In the genomic region with DNA sequence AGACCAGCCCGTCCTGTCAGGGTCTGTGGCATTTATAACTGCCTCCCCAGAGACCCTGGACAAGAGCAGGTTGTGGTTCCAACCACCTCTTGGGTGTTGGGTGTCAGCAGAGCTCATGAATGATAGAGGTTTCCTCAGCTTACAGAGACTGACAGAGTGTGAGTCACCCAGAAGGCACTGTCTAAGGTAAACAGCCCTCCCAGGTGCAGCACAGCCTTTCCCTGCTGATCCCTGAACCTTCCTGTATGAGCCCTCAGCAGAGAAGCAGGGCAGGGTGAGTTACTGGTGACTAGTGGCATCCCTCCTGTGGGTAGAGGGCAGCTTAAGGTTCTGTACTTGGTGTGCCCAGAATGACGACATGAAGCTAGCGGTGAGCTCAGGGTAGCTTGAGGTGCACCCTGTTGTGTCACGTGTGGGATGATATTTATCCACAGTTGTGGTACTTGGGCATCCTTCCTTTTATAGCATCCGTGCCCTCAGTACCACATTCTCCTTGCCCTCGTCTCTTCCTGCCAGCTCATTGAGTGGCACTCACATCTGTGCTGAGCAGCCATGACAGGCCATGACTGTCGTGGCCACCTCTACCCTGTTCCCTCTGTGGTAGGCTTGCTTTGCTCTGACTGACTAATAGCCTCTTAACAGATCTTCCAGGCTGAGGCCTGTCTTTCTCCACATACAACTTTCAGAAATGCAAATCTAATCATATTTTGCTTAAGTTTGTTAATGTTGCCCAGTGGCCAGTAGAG, we compare ENCODE assay signal across 29 mouse cellular contexts. TPM values are rescaled to one million over a fixed set of nuclear protein-coding genes. Genes with fewer than 3 reads are reported as not detected.
A peak's percentile ranks its signal among the peaks of the same experiment; 100 is the strongest.
DNase-seq lines count a peak whose midpoint lies in the region; ATAC-seq and TF ChIP-seq lines count a peak whose summit lies in the region.
"Had no signal": no experiment of that assay in that cellular context is flagged by ENCODE, and none has a peak within 500 bp of the region (broad histone marks: within the 10 kb centered on the region; RNA-seq: fewer than 3 reads in every experiment).

No protein-coding gene starts in this region.

- no peak overlapping the region for H3K9ac ChIP-seq in liver, embryonic 13.5 days
- no peak overlapping the region for H3K9ac ChIP-seq in liver, embryonic 12.5 days
- no peak overlapping the region for H3K9ac ChIP-seq in intestine, postnatal 0 days (ENCODE audit: low read depth, low read length)
- H3K9ac ChIP-seq: heart, embryonic 15.5 days; hindbrain, embryonic 14.5 days; limb, embryonic 12.5 days; liver, embryonic 15.5 days; midbrain, embryonic 12.5 days had no signal

- no peaks in the 10 kb centered on the region for H3K36me3 ChIP-seq in liver, embryonic 13.5 days
- H3K36me3 ChIP-seq in liver, embryonic 12.5 days = peaks cover 8% of the 10 kb centered on the region; the same call in 1 of the 2 replicates
- no peaks in the 10 kb centered on the region for H3K36me3 ChIP-seq in intestine, postnatal 0 days (ENCODE audit: control insufficient read depth, insufficient read depth)
- H3K36me3 ChIP-seq in small intestine, adult 2 months (ENCODE audit: control insufficient read depth, insufficient read depth, low read length) = no peaks in the 10 kb centered on the region
- H3K36me3 ChIP-seq: heart, embryonic 15.5 days; liver, embryonic 15.5 days; midbrain, embryonic 12.5 days had no signal

- peaks cover 62% of the 10 kb centered on the region for H3K4me1 ChIP-seq in liver, embryonic 13.5 days (replicated peaks)
- H3K4me1 ChIP-seq in liver, embryonic 12.5 days = peaks cover 34% of the 10 kb centered on the region
- peaks cover 18% of the 10 kb centered on the region for H3K4me1 ChIP-seq in intestine, postnatal 0 days (replicated peaks; ENCODE audit: control insufficient read depth, insufficient read depth, low read length)
- H3K4me1 ChIP-seq in small intestine, adult 2 months (ENCODE audit: control insufficient read depth, insufficient read depth, insufficient read length, low read length) = peaks cover 39% of the 10 kb centered on the region

- H3K27me3 ChIP-seq in liver, embryonic 13.5 days = no peaks in the 10 kb centered on the region
- H3K27me3 ChIP-seq in liver, embryonic 12.5 days (replicated peaks) = no peaks in the 10 kb centered on the region
- no peaks in the 10 kb centered on the region for H3K27me3 ChIP-seq in intestine, postnatal 0 days (replicated peaks; ENCODE audit: control insufficient read depth, insufficient read depth, low read length)
- H3K27me3 ChIP-seq in small intestine, adult 2 months (ENCODE audit: control insufficient read depth, insufficient read depth, low read length) = no peaks in the 10 kb centered on the region
- H3K27me3 ChIP-seq: heart, embryonic 15.5 days; limb, embryonic 12.5 days; liver, embryonic 15.5 days; midbrain, embryonic 12.5 days had no signal

- no peaks in the 10 kb centered on the region for H3K9me3 ChIP-seq in liver, embryonic 13.5 days (replicated peaks)
- no peaks in the 10 kb centered on the region for H3K9me3 ChIP-seq in liver, embryonic 12.5 days (replicated peaks)
- no peaks in the 10 kb centered on the region for H3K9me3 ChIP-seq in intestine, postnatal 0 days (ENCODE audit: control insufficient read depth)
- H3K9me3 ChIP-seq: heart, embryonic 15.5 days; liver, embryonic 15.5 days had no signal

- peak; percentile 38; the same call in 1 of the 2 replicates for ATAC-seq in liver, embryonic 13.5 days (ENCODE audit: low read depth)
- ATAC-seq in liver, embryonic 12.5 days = no peak
- ATAC-seq in common myeloid progenitor, adult 5-6 weeks (replicated peaks; ENCODE audit: low read depth, poor library complexity, severe bottlenecking) = peak; percentile 29; the same call in 1 of the 2 replicates
- peak; percentile 34; the same call in 1 of the 2 replicates for ATAC-seq in intestine, postnatal 0 days
- ATAC-seq: forebrain, embryonic 16.5 days had no signal

- no peak for TF ChIP-seq CTCF in intestine, postnatal 0 days (IDR thresholded peaks at IDR 0.05; ENCODE audit: low read depth)
- no peak for TF ChIP-seq CTCF in small intestine, adult 2 months (IDR thresholded peaks at IDR 0.05; ENCODE audit: extremely low read depth, insufficient read length, insufficient replicate concordance, low read depth, low read length)

- no peak overlapping the region for H3K4me2 ChIP-seq in liver, embryonic 13.5 days
- H3K4me2 ChIP-seq in liver, embryonic 12.5 days = no peak overlapping the region
- H3K4me2 ChIP-seq in intestine, postnatal 0 days (replicated peaks; ENCODE audit: low read depth) = no peak overlapping the region
- H3K4me2 ChIP-seq: heart, embryonic 15.5 days; hindbrain, embryonic 14.5 days; limb, embryonic 12.5 days; liver, embryonic 15.5 days; midbrain, embryonic 12.5 days had no signal

- H3K4me3 ChIP-seq in liver, embryonic 13.5 days (replicated peaks) = no peak overlapping the region
- H3K4me3 ChIP-seq in liver, embryonic 12.5 days = no peak overlapping the region
- no peak overlapping the region for H3K4me3 ChIP-seq in intestine, postnatal 0 days (ENCODE audit: low read depth, low read length)
- H3K4me3 ChIP-seq in small intestine, adult 2 months (ENCODE audit: low read depth, low read length) = no peak overlapping the region
- H3K4me3 ChIP-seq: forebrain, embryonic 10.5 days; heart, embryonic 15.5 days; limb, embryonic 12.5 days; liver, embryonic 15.5 days; midbrain, embryonic 12.5 days had no signal

- DNase-seq in liver, embryonic 13.5 days = no peak
- no peak for DNase-seq in cerebellum, adult 9-11 months
- no peak for DNase-seq in retina, postnatal 1 day
- DNase-seq: cerebellum, adult 11 months; cerebellum, postnatal 10 days; heart, postnatal 36 days; kidney, adult 11 months; kidney, postnatal 14 days; lung, postnatal 10 days; right cerebral cortex, postnatal 25 days; thymus, adult 18-20 months; thymus, postnatal 36 days had no signal

- 75% methylated on average over 7 of the region's 7 CpGs for WGBS in liver, embryonic 13.5 days (ENCODE audit: insufficient replicate concordance)
- WGBS in liver, embryonic 12.5 days (ENCODE audit: insufficient replicate concordance) = 70% methylated on average over 7 of the region's 7 CpGs
- 79% methylated on average over 7 of the region's 7 CpGs for WGBS in intestine, postnatal 0 days
- 75% methylated on average over 7 of the region's 7 CpGs for WGBS in small intestine, adult 2 months

- no peak for TF ChIP-seq POLR2A in small intestine, adult 2 months (IDR thresholded peaks at IDR 0.05; ENCODE audit: low read depth, low read length)

- H3K27ac ChIP-seq in liver, embryonic 13.5 days = no peak overlapping the region; the same call in 1 of the 2 replicates
- H3K27ac ChIP-seq in liver, embryonic 12.5 days = no peak overlapping the region
- H3K27ac ChIP-seq in intestine, postnatal 0 days (ENCODE audit: low read depth, low read length) = no peak overlapping the region
- peak overlapping the region; percentile 52 for H3K27ac ChIP-seq in small intestine, adult 2 months (ENCODE audit: insufficient read depth, low read depth, low read length)
- H3K27ac ChIP-seq: forebrain, embryonic 10.5 days; heart, embryonic 15.5 days; hindbrain, embryonic 14.5 days; limb, embryonic 12.5 days; liver, embryonic 15.5 days; midbrain, embryonic 12.5 days had no signal

RNA-seq across cellular contexts. Expression of gene Vapb, which starts 6.9 kb away (rescaled TPM):
- 5.7 and 6.5 TPM in 2 replicates for polyA plus RNA-seq in liver, embryonic 13.5 days (2015; fragmentation: Nextera tagmentation; extraction: Ambion mirVana)
- polyA plus RNA-seq in liver, embryonic 12.5 days (2016; fragmentation: Nextera tagmentation; extraction: Ambion mirVana) = 7.3 and 8.9 TPM in 2 replicates
- total RNA-seq in common myeloid progenitor, adult 5-6 weeks (2017) = 53.9 and 74.6 TPM in 2 replicates
- 13.5 and 14.9 TPM in 2 replicates for polyA plus RNA-seq in intestine, postnatal 0 days (2015; fragmentation: Nextera tagmentation; extraction: Ambion mirVana)
- 5.5 and 10.8 TPM in 2 replicates for polyA plus RNA-seq in small intestine, adult 2 months (2012; rRNA removed)

RNA-seq across cellular contexts. Expression of gene 1700010B08Rik, which starts 25.0 kb away (rescaled TPM):
- not detected in 2 replicates for polyA plus RNA-seq in liver, embryonic 13.5 days (2015; fragmentation: Nextera tagmentation; extraction: Ambion mirVana)
- polyA plus RNA-seq in liver, embryonic 12.5 days (2016; fragmentation: Nextera tagmentation; extraction: Ambion mirVana) = not detected in 2 replicates
- total RNA-seq in common myeloid progenitor, adult 5-6 weeks (2017) = not detected in 2 replicates
- not detected in 2 replicates for polyA plus RNA-seq in intestine, postnatal 0 days (2015; fragmentation: Nextera tagmentation; extraction: Ambion mirVana)
- polyA plus RNA-seq in small intestine, adult 2 months (2012; rRNA removed) = not detected in 2 replicates
- total RNA-seq: adrenal gland, postnatal 4 days; heart, postnatal 36 days; layer of hippocampus, adult 18-20 months; layer of hippocampus, postnatal 25 days; left cerebral cortex, postnatal 14 days had no signal
- polyA plus RNA-seq: embryonic facial prominence, embryonic 11.5 days; forebrain, embryonic 10.5 days; forebrain, embryonic 16.5 days; heart, embryonic 15.5 days; hindbrain, embryonic 14.5 days; limb, embryonic 12.5 days; liver, embryonic 15.5 days; midbrain, embryonic 12.5 days; stomach, embryonic 14.5 days had no signal
